Mouse (Mus musculus) kidney, adult 2 months (tissue): ENCODE measurements at regions not wholly inside any gene's neighbourhood (a gene's known extent, or its start where the extent isn't known, plus 50 kb on each side); places are given as distances from the start of the nearest gene placed in this dataset.

ENCODE experiments used
- CTCF ChIP-seq: fragments of 200-500 bp; conservative IDR thresholded peaks from 2 replicates; pipeline ENCODE4 v1.5.1; 2011; ENCODE audit warnings: low read depth, mild to moderate bottlenecking, control low read depth, low read length, moderate library complexity, mixed read lengths; ENCODE audit not compliant: insufficient read depth, insufficient read length
- POLR2A ChIP-seq: fragments of 200-500 bp; IDR thresholded peaks from one replicate; pipeline ENCODE4 v1.6.1; 2011; ENCODE audit warnings: low read depth, low read length, control low read depth

GRCm38 (mm10) chr13:91365270-91365952 lies 94.7 kb upstream of the Ssbp2 start:
- TF ChIP-seq CTCF (no peak), POLR2A (no peak)
